Mouse (Mus musculus) limb, embryonic 10.5 days (tissue): ENCODE results near the gene Ntn5. TPM values are rescaled to one million over a fixed set of nuclear protein-coding genes. Genes with fewer than 3 reads are reported as not detected.

Experiments used
- DNase-seq: peaks from one replicate; pipeline ENCODE4 v3.0.0-alpha.2; 2017; ENCODE audit warnings: low spot score
- H3K27ac ChIP-seq: fragments of 300-500 bp; sonication (generic); 2 replicates; pipeline ENCODE4 v1.5.1; 2016; ENCODE audit warnings: mild to moderate bottlenecking
- H3K27me3 ChIP-seq: fragments of 300-500 bp; sonication (generic); 2 replicates; pipeline ENCODE4 v1.6.1; 2016; ENCODE audit warnings: low read depth, mild to moderate bottlenecking; ENCODE audit not compliant: poor library complexity, severe bottlenecking
- H3K36me3 ChIP-seq: fragments of 300-500 bp; sonication (generic); 2 replicates; pipeline ENCODE4 v1.6.1; 2016; ENCODE audit warnings: mild to moderate bottlenecking, moderate library complexity
- H3K4me1 ChIP-seq: fragments of 300-500 bp; sonication (generic); 2 replicates; pipeline ENCODE4 v1.6.1; 2016
- H3K4me3 ChIP-seq: fragments of 300-500 bp; sonication (generic); 2 replicates; pipeline ENCODE4 v1.5.1; 2016; ENCODE audit warnings: mild to moderate bottlenecking, moderate library complexity
- H3K9me3 ChIP-seq: fragments of 300-500 bp; sonication (generic); replicated peaks from 2 replicates; pipeline ENCODE4 v1.6.1; 2016; ENCODE audit warnings: mild to moderate bottlenecking
- WGBS: fragments of 180-500 bp; shearing (Covaris S2); methylation state at CpG from one replicate; pipeline ENCODE4 v1.1.7; 2016; 5-methylcytosine and 5-hydroxymethylcytosine counted together
- polyA plus RNA-seq: library from polyadenylated mRNA; unstranded; fragments of >200 nt; fragmentation: Nextera tagmentation; extraction: Ambion mirVana; gene quantifications from 2 replicates; pipeline ENCODE4 v1.2.1, GENCODE M21; 2016

Ntn5 gene
- polyA plus RNA-seq, 1 experiment from 2014 or later, result 0.39 TPM

DNA sequence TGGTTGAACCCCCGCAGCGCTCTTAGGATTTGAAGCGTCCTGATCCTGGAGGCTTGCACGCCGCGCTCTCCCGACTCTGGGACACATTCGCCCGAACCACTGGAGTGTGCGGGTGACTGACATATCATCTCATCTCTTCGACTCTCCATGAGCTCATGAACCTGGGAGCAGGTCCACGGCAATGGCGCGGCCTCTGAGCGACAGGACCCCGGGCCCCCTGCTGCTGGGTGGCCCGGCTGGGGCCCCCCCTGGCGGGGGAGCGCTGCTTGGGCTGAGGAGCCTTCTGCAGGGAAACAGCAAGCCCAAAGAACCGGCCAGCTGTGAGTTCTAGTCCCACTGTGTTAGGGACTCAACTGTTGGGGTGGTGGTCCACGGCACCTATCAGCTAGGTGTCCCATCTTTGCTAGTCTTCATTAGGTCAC lies 21.6 kb downstream of the Ntn5 start:
- Histone ChIP-seq H3K27me3 (peaks cover 12% of the 10 kb centered on the region), H3K27ac (peak overlapping the region; percentile 90), H3K9me3 (no peaks in the 10 kb centered on the region), H3K4me1 (peaks cover 72% of the 10 kb centered on the region), H3K4me3 (peak overlapping the region; percentile 81), H3K36me3 (peaks cover 10% of the 10 kb centered on the region)
- peak; percentile 68 for DNase-seq
- 1% methylated on average over 21 of the region's 21 CpGs for WGBS

DNA sequence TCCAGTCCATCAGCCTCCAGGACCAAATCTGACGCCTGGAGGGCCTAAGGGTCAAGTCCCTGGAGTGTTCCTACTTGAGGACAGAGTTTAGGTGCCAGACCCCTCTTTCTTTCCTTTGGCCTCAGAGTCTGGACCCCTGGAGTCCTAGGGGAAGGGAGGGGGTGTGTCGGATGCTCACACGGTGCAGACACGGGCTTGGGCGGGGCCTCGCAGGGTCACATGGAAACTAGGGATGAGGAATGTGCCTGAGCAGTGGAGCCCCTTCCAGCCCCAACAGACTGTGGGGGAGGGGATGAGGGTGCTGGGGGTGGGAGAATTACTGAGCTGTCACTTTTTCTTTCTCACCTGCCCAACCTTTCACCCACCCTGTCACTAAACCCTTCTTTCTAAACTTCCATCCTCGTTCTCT lies 22.1 kb downstream of the Ntn5 start:
- peaks cover 69% of the 10 kb centered on the region for H3K4me1 ChIP-seq
- peaks cover 15% of the 10 kb centered on the region for H3K36me3 ChIP-seq
- no peaks in the 10 kb centered on the region for H3K9me3 ChIP-seq
- peaks cover 7% of the 10 kb centered on the region; the same call in 1 of the 2 replicates for H3K27me3 ChIP-seq
- 0% methylated on average over 7 of the region's 7 CpGs for WGBS
- peak overlapping the region; percentile 90 for H3K27ac ChIP-seq
- DNase-seq, result peak; percentile 77
- peak overlapping the region; percentile 81 for H3K4me3 ChIP-seq

DNA sequence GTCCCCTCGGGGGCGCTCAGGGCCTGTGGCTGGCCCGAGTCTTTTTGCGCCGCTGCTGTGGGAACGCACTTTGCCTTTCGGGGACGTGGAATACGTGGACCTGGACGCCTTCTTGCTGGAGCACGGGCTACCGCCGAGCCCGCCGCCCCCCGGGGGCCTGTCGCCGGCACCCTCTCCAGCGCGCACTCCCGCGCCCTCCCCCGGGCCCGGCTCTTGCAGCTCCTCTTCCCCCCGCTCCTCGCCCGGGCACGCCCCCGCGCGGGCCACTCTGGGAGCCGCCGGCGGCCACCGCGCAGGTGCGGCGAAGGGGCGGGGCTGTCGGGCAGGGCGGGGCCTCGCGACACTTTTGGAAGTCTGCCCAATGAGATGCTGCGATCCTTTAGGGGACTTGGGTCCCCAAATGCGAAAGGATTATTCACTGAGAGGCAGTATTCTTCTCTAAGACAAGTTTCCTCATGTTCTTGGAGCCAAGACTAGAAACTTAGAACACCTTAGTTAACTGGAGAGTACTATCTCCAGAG lies 23.0 kb downstream of the Ntn5 start:
- H3K27ac ChIP-seq, result peak overlapping the region; percentile 90
- 2% methylated on average over 45 of the region's 45 CpGs for WGBS
- H3K36me3 ChIP-seq, result peaks cover 24% of the 10 kb centered on the region
- peak; percentile 93 for DNase-seq
- peaks cover 65% of the 10 kb centered on the region for H3K4me1 ChIP-seq
- peak overlapping the region; percentile 81 for H3K4me3 ChIP-seq
- 0 out of 2 replicates have a peak, but pooled peaks cover under 1% of the 10 kb centered on the region for H3K27me3 ChIP-seq
- H3K9me3 ChIP-seq, result no peaks in the 10 kb centered on the region

DNA sequence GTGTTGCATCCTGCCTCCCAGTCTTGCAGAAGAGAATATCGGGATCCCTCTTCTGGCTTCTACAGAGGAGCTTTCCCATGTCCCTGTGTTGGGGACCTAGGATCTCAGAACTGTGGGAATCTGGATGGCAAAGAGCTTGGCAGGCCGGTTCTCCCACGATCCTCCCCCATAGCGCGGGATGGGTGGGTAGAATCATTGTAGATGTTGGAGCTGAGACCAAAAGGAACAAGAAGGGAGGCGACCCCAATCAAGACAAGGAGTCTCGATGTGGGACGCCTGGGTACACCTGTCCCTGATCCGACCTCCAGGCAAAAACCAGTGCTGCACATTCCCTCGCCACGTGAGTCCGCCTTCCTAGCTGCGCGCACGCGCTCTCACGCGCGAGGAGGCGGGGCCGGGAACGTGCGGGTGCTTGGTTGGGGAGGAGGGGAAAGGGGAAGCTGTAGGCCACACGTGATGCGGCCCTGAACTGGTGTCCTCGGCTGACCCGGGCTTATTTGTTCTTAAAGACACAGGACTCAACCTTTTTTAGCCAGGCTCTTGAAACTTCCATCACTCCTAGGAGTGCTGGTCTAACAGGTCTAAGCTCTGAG lies 23.6 kb downstream of the Ntn5 start:
- H3K9me3 ChIP-seq, result no peaks in the 10 kb centered on the region
- H3K4me3 ChIP-seq, result peak overlapping the region; percentile 81
- peak overlapping the region; percentile 90 for H3K27ac ChIP-seq
- peak; percentile 92 for DNase-seq
- no peaks in the 10 kb centered on the region for H3K27me3 ChIP-seq
- under 1% methylated on average over 27 of the region's 27 CpGs for WGBS
- peaks cover 31% of the 10 kb centered on the region for H3K36me3 ChIP-seq
- peaks cover 65% of the 10 kb centered on the region for H3K4me1 ChIP-seq

DNA sequence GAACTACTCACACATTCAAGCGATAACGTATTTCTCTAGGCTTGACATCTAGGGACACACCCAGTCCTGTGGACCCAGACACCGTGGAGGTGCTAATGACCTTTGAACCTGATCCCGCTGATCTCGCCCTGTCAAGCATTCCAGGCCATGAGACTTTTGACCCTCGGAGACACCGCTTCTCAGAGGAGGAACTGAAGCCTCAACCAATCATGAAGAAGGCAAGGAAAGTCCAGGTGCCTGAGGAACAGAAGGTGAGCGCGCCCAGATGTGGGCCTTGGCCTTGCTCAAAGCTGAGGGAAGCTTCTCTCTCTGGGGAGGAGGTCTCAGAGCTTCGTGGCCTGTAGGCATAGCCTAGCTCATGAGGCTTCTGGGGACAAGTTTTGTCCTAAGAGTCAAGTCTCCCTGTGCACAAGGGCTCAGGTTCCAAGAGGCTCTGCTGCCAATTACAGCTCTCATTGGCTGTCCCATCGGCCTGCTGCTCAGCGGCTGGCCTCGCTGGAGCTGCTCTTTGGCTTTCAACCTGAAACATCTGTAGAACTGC lies 24.5 kb downstream of the Ntn5 start:
- no peak for DNase-seq
- 30% methylated on average over 13 of the region's 13 CpGs for WGBS
- H3K27ac ChIP-seq, result peak overlapping the region; percentile 90
- H3K27me3 ChIP-seq, result no peaks in the 10 kb centered on the region
- H3K4me1 ChIP-seq, result peaks cover 59% of the 10 kb centered on the region
- peak overlapping the region; percentile 81 for H3K4me3 ChIP-seq
- peaks cover 39% of the 10 kb centered on the region for H3K36me3 ChIP-seq
- no peaks in the 10 kb centered on the region for H3K9me3 ChIP-seq

DNA sequence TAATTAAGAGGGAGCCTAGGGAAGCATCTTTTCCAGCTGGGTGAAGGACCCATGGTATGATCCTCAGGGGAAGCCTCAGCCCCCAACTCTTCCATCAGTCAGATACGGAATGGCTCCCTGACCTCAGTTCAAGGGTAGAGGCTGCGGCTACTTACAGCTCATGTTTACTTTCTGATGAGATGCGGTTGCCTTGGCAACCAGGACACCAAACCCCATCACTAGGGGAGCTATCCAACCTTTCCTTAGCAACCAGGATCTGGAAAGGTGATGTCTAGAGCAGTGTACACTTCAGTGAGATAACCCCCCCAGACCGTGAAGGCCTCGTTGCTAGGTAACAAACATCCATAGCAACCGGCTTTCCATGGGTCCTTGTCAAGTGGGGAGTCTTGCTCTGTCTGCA lies 25.2 kb downstream of the Ntn5 start:
- H3K27me3 ChIP-seq, result no peaks in the 10 kb centered on the region
- peaks cover 54% of the 10 kb centered on the region for H3K4me1 ChIP-seq
- H3K9me3 ChIP-seq, result no peaks in the 10 kb centered on the region
- 62% methylated on average over 6 of the region's 6 CpGs for WGBS
- H3K4me3 ChIP-seq, result peak overlapping the region; percentile 81; the same call in 1 of the 2 replicates
- no peak for DNase-seq
- H3K36me3 ChIP-seq, result peaks cover 43% of the 10 kb centered on the region
- 0 out of 2 replicates have a peak overlapping the region, but pooled peaks have one; percentile 90 for H3K27ac ChIP-seq

DNA sequence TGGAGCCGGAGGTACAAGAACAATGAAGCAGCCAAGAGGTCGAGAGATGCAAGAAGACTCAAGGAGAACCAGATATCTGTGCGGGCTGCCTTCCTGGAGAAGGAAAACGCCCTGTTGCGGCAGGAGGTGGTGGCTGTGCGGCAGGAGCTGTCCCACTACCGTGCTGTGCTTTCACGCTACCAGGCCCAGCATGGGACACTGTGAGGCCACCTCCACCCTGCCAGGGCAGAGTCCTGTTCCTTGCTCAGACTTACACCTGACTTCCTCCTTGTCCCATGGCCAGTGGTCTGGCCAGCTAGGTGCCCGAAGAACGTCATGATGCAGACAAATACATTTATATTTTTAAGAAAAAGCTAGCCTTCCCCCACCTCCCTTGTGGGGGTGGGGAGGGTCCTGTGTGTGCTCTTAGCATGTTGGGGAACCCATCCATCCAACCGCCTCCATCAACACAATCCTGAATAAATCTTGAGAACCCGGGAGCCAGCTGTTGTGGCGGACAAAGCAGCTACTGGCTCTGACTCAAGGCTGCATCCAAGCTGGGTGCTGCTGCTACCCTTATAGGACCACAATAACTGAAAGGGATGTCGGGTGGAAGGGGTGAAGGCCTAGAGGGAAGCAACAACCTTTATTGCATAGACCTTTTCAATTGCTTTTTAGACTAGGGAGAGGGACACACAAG lies 26.0 kb downstream of the Ntn5 start:
- H3K4me3 ChIP-seq, result no peak overlapping the region
- 0 out of 2 replicates have a peak overlapping the region, but pooled peaks have one; percentile 10 for H3K27ac ChIP-seq
- DNase-seq, result no peak
- H3K36me3 ChIP-seq, result peaks cover 43% of the 10 kb centered on the region
- no peaks in the 10 kb centered on the region for H3K27me3 ChIP-seq
- 83% methylated on average over 14 of the region's 14 CpGs for WGBS
- peaks cover 58% of the 10 kb centered on the region for H3K4me1 ChIP-seq
- no peaks in the 10 kb centered on the region for H3K9me3 ChIP-seq

DNA sequence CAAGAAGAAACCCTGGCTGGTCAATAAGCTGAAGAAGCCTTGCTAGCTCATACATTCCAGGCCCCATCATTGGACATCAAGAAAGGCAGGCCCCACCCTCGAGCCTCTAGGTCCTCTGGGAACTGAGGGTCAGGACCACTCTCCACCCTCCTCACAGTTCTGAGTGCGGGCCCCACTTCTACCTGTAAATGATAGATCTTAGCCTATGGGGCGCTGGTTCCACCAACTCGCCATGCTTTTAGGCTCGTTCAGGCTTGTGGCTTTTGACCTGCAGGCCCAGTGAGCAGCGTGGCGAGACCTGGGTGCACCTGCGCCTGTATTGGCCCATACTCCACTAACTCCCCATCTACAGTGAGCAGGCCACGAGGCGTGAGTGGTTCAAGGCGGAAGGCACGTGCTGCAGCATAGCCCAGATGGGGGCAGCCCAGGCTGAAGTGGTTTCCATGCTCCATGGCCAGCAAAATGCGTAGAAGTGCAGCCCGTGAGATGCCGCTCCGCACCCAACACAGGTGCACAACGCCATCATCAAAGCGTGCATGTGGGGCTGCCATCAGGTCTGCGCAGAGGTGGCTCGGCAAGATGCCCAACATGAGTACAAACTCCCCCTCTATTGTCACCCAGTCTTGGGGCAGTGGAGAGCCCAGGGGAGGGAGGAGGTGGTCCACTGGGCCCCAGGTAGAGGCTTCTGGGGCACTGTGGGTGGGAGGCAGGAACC lies 26.8 kb downstream of the Ntn5 start:
- H3K4me3 ChIP-seq, result no peak overlapping the region
- peaks cover 43% of the 10 kb centered on the region for H3K36me3 ChIP-seq
- WGBS, result 95% methylated on average over 20 of the region's 20 CpGs
- H3K27me3 ChIP-seq, result no peaks in the 10 kb centered on the region
- peaks cover 60% of the 10 kb centered on the region for H3K4me1 ChIP-seq
- no peaks in the 10 kb centered on the region for H3K9me3 ChIP-seq
- H3K27ac ChIP-seq, result no peak overlapping the region
- DNase-seq, result no peak

DNA sequence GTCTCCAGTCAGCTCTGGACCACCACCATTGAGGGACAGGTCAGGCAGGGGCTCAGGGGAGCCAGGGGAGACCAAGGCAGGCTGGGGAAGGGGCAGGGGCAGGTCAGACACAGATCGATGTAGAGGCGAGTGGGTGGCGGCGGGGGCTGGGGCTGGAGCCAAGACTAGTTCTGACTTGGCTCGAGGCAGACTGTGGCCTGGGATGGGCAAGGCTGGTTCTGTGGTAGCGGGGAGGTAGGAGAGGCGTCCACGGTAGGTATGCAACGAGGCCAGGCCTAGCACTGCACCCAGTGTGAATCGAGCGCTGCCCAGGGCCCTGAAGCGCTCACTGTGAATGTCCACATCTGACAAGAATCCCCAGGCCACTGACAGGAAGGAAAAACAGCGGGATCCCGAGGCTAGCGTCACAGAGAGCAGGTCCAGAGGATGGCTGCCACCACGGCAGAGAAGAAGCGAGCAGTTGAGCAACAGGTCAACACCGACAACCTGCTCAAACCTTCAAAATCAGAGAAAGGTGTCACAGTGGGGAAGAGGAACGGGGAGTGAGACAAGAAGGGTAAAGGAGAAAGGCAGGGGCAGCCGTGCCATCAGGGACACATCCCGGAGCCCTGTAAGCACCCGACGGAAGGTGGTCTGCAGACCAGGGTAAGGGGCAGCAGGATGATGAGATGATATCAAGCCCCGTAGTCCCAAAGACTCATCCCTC lies 27.6 kb downstream of the Ntn5 start:
- Histone ChIP-seq H3K9me3 (no peaks in the 10 kb centered on the region), H3K36me3 (peaks cover 43% of the 10 kb centered on the region), H3K4me1 (peaks cover 60% of the 10 kb centered on the region), H3K4me3 (0 out of 2 replicates have a peak overlapping the region, but pooled peaks have one; percentile 6), H3K27ac (no peak overlapping the region), H3K27me3 (no peaks in the 10 kb centered on the region)
- WGBS, result 95% methylated on average over 24 of the region's 24 CpGs
- no peak for DNase-seq

DNA sequence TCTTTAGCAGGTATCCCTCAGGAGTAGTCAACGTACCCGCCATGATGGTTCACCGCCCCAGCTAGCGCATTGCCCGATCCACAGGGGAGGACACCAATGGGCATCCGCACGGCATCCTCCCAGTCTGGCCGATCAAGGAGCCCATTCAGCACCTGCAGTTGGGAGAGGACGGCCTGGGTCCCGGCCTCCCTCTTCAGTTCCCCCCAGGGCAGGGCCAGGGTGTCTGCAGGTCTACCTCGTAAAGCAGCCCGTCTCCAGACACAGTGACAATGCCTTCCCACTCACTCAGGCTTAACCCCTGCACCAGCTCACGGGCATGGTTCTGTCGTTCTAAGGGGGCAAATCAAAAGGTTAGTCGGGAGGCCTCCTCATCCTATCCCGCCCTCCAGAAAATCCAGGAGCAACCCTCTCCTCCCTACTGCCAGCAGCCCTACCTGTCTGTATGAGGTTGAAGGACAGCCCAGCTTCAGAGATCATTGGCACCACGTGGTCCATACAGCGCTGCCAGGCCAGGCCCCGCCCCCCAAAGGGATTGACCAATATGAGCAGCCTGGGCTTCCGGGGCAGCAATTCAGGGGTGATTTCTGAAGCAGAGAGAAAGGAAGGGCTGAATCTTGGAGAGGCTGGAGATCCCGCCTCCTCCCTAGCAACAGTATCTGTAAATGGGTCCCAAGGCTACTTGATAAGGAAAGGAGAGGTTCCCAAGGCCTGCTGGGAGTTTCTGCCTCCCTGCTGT lies 28.4 kb downstream of the Ntn5 start:
- Histone ChIP-seq H3K4me3 (no peak overlapping the region), H3K9me3 (no peaks in the 10 kb centered on the region), H3K4me1 (peaks cover 60% of the 10 kb centered on the region), H3K27me3 (no peaks in the 10 kb centered on the region), H3K36me3 (peaks cover 43% of the 10 kb centered on the region), H3K27ac (no peak overlapping the region)
- no peak for DNase-seq
- WGBS, result 88% methylated on average over 21 of the region's 21 CpGs

DNA sequence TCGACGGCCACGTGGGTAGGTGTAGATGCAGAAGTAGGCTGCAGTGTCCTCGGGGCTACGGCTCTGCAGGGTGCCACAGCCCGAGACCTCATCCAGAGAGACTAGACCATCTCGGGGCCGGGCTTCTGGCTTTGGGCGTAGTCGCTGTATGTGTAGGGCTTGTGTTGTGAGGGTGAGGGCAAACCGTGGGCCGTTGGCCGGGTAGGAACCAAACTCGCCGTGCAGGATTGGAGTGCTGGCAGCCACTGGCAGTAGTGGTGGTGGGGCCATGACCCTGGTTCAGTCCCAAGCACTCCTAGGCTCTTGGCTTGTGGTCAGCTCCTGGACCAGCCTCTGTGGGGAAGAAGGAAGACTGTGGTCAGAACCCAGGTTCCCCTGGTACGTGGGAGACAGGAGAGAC lies 29.6 kb downstream of the Ntn5 start:
- Histone ChIP-seq H3K36me3 (peaks cover 43% of the 10 kb centered on the region), H3K27ac (no peak overlapping the region), H3K4me1 (peaks cover 49% of the 10 kb centered on the region), H3K4me3 (no peak overlapping the region), H3K27me3 (no peaks in the 10 kb centered on the region), H3K9me3 (no peaks in the 10 kb centered on the region)
- WGBS, result 93% methylated on average over 16 of the region's 16 CpGs
- DNase-seq, result no peak
